Mouse (Mus musculus) heart, postnatal 36 days (tissue): ENCODE measurements at regions not wholly inside any gene's neighbourhood (a gene's known extent, or its start where the extent isn't known, plus 50 kb on each side); places are given as distances from the start of the nearest gene placed in this dataset.
A peak's percentile ranks its signal among the peaks of the same experiment; 100 is the strongest.

ENCODE experiments used
- DNase-seq, 2 experiments: peaks; one replicate each; pipeline ENCODE4 v3.0.0; 2021 to 2022
- intact Hi-C: fragments of 180-260 bp; cut with DNase I; formaldehyde crosslinking; loops from one replicate; pipeline ENCODE4 v1.15.1; 2025

DNA sequence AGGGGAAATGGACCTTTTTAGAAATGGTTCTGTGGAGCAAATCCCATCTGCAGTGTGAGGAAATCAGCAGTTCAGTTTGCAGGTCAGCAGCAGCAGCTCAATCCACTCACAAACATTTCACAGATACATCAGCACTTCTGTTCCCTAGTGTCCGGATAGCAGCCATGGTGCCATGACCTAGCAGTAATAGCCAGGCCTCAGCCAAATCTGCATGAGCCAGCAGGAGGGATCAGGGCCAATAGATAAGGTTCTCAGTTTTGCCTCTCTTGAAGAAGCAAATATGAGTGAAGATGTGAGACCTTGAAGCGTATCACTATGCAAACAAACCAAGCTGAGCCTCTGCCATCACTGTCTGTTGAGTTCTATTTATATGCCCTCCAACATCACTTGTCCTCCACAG, 380.7 kb upstream of the Chrm3 start:
- DNase-seq = peak; percentile 12 to 24
- intact Hi-C loops = no loop called here

DNA sequence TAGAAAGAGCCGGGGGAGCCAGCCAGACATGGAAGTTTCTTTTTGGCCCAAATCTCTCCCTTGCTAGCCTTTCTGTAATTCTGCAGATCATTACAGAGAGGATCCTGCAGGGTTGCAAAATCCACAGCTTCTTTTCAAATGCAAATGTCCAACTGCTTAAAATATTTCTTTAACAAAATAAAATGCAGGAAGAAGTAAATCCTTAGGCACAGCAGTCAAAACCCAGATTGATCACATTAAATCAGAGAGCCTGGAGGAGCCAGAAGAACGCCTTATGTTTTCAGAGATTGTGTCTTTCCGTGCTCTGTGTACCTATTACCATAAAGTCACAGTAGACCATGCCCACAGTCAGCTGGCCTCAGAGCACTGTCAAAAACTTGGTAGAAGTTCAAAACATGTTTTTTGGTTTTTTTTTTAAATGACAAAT, 365.1 kb upstream of the Chrm3 start:
- intact Hi-C loops = no loop called here
- DNase-seq = no peak

DNA sequence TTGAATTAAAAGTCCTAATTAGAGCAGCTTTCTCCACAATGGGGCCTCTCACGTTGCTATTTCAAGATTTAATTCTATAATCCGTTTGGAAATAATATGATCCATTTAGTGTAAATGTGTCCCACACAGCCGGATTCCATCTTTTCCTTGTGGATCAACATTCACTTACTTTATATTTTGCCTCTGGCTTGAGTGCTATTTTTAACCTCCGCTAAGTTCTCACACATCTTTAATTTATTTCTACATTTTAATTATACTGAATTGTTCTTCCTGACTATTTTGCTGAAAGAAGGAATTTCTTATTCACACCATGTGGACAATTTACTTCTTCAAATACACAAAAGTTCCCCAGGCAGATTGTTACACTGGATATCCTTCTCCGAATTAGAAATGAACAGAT, 364.7 kb upstream of the Chrm3 start:
- no peak for DNase-seq
- intact Hi-C loops = no loop called here

DNA sequence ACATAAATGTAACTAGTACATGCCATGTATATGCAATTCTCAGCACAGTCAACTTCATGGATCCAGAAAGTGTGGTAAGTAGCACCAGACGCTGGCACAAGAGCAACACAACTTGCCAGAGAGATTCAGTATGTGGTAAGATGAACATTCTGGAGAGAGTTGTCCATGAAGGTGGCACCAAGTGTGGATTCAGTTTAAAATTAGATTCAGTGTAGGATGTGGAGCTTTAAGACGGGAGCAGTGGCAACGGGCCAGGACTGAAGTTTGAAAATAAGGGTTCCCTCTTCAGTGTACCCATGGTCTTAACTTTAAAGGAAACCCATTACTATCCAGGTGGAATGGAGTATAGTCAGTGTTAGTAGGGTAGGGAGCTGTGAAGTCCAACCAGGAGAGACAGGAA, 360.0 kb upstream of the Chrm3 start:
- no peak for DNase-seq
- intact Hi-C loops = no loop called here

DNA sequence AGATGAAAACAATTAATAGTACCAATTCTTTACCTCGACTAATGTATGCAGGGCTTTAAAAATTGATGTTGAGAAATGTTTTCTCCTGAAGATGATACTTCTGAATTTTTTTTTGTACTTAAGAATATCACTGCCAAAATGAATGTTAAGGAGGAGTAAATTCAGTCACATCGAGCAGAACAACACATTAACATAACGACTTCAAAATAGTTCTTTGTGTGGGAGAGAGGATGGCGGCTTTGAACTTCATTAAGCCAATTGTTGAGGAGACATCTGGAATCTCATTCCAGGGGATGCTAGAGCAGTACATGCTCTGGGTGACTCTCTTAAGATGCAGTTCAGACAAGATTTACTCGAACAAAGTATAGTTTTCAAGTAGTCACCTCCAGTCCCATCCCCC, 350.8 kb upstream of the Chrm3 start:
- intact Hi-C loops = no loop called here
- DNase-seq = no peak

DNA sequence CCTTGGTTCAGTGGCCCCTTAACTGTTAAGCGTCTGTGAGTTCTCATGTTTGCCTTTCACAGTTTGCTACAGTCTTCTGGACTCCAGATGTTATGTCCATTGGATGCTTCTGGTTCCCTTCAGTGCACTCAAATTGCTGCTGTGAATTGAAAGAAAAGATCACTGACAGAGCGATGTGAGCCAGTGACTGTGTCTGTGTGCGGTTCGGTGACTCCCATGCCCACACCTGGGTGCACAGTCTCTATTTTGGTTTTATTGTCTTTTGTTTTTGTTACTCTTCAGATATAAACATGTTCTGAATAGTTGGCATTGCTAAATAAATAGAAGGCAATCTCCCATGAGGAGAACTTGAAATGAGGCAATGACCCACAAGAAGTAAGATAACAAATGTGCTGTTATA, 350.3 kb upstream of the Chrm3 start:
- intact Hi-C loops = no loop called here

DNA sequence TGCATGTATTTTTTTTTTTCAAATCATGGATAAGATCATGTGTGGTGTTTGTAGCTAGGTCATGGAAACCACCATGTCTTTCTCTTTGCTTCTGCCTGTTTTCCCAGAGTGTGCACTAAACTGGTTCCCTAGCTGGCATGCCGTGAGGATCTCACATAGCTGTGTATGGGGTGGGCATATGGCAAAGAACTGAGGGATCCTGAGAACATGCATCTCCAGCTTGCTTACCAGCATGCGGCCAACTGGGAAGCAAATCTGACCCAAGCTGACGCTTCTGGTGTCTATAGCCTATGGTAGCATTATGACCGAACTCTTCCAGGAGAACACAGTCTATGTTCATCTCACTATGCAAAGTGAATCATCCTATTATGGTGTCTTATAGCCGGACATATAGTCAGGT, 336.5 kb upstream of the Chrm3 start:
- DNase-seq = no peak
- intact Hi-C loops = no loop called here

More for the DNA sequence above, 350.3 kb upstream of the Chrm3 start:
- no peak for DNase-seq

DNA sequence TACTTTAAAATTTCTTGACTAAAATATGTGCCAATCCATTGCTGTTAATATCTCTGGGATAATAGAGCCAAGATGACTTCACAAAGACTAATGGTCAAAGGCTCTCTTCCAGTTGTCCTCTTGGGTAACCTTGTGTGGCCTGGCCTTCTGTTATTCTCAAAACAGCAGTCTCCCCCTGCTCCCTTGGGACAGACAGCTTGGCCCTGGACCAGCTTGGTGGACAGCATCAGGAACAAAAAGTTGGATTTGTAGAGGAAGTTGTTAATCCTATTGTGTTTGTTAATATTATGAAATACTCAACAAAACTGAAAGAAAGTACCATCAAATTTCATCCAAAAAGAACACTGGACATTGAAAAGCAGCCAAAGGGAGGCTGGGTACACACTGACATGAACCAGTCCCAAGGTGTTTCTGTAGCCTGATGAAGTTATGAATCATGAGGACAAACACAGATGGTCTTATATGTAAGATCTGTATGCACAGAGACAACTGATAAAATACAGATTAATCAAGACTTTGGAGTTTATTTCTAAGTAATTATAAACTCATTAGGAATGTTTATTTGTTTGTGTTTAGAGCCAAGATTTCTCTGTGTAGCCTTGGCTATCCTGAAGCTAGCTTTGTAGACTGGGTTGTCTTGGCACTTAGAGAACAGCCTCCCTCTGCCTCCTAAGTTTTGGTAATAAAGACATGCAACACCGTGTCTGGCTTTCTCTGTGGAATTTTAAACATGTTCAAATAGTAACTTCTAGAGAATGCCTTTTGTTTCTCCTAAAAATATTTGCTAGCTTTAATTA, 335.7 kb upstream of the Chrm3 start:
- peak; percentile 78 to 84 for DNase-seq
- intact Hi-C loops = no loop called here

DNA sequence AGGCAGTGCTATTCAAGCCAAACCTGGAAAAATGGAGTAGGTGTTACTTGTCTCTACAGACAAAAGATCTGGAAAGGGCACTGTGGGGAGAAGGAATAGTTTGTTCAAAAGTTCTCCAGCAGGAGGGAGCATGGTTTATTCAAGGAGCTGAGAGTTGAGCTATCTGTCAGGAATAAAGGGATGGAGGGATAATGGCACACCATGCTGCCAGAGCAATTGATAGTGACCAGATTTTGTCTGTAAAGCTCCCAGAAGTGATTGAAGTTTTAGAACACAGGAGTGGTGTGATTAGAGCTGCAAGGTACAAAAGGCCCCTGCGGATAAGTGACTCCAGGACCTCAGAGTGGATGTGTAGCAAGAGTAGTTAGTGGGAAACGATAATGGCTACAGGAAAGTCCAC, 330.7 kb upstream of the Chrm3 start:
- intact Hi-C loops = no loop called here
- no peak for DNase-seq

DNA sequence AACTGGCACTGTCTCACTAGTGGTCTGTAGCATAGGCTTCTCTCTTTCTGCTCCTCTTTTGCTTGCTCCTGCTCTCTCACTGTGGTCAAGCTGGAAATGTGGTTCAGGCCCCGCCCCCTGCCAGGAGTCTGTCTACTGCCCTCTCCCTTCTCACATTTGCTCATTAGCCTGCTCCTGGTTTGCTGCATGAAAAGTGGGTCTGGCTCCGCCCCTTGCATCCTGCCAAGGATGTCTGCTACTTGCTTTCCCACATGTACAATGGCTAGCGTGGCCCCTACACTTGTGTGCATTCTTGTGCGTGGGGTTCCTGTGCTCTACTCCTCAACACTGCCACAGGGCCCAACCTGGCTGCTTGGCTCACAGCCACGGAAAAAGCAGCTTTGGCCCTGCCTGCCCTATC, 326.7 kb upstream of the Chrm3 start:
- intact Hi-C loops = no loop called here
- no peak for DNase-seq

DNA sequence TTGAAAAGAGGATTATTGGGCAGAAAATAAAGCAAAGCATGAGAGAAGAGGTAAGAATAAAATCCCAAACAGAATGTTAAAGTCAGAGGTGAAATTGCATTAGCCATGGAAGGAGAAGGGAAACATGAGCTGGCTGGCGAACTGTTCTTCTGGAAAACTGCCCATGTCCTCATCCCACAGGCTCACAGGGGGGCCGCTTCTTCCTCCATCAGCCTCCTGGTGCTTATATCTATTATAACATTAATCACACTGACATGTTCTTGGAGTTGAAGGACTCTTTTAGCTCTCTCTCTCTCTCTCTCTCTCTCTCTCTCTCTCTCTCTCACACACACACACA, 293.4 kb upstream of the Chrm3 start:
- DNase-seq = peak; percentile 7 to 20
- intact Hi-C loops = no loop called here

DNA sequence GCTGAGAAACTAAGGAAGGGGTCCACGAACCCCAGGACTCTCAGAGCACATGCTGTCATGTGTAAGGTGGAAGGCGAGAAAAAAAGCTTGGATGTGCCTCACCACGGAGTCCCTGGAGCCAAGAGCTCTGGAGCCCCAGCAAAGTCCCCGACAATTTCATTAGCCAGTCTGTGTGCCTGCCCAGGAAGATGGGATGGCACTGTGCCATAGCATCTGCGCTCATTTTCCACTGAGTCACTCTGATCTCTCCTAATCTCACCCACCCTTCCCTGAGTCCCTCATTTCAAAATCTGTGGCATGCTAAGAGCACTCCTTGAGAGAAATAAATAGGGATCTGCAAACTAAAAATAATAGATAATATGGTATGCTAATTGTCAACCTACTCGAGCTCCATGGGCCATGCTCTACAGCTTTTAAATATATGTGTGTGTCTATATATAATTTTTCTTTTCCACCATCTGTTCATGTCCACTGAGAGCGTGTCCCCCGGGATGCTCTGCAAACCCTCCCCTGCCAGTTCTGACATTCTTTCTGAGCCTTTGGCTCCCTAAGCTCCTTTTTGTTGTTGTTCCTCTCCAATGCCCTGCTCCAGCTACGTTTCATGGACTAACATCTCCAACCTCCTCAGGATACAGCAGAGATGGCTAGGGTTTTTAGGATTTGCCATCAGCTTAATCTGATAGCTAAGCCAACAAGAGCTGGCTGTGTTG, 292.9 kb upstream of the Chrm3 start:
- intact Hi-C loops = no loop called here
- peak; percentile 32 to 34 for DNase-seq

DNA sequence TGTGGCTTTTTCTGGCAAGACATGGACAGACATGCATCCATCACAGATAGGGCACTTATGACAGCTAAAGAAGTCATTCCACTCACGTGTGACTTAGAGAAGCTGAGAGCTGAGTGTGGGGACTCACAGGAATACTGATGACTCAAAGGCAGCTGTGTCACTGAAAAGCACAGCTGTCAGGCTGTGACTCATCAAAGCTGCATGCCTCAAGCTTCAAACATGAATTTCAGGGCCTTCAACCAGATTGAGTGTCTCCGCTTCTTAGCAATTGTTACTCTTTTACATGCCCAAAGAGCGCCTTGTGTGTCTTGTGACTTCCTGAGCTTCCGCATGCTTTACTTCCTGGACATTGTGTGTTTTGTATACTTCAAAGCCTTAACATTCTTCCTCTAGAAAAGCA, 276.2 kb upstream of the Chrm3 start:
- intact Hi-C loops = no loop called here
- peak; percentile 0 to 2 for DNase-seq

DNA sequence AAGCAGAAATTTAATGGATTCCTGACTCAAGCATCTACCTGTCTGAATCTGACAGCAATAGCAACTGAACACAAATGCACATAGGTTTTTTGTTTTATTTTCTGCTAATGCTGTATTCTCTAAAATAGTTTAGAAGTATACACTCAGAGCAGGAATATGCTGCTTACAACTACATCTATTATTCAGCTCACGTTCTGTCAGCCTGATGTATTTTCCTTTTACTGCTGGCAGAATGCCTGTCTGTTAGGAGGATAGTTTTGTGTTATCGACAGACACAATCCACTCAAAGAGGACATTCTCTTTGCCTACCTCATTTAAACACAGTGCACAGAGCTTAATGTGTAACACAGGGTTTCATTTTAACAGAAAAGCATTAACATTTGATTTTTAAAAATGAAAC, 269.8 kb upstream of the Chrm3 start:
- DNase-seq = no peak
- intact Hi-C loops = no loop called here

DNA sequence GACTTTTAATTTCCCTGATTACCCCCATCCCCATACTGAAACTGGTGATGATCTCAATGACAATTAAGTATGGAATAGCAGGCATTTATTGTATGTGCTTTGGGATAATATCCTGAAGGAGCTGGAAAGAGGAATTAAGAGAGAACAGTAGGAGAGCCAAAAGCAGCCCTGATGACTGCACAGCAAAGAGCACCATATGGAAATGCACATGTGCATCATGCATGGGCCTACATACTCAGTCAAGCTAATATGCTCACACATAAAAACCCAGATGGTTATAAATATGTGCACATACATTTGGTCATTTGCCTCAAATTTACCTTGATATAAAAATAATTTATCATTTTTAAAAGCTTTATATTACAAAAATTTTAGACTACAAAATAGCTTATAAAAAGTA, 259.0 kb upstream of the Chrm3 start:
- intact Hi-C loops = no loop called here
- no peak for DNase-seq

DNA sequence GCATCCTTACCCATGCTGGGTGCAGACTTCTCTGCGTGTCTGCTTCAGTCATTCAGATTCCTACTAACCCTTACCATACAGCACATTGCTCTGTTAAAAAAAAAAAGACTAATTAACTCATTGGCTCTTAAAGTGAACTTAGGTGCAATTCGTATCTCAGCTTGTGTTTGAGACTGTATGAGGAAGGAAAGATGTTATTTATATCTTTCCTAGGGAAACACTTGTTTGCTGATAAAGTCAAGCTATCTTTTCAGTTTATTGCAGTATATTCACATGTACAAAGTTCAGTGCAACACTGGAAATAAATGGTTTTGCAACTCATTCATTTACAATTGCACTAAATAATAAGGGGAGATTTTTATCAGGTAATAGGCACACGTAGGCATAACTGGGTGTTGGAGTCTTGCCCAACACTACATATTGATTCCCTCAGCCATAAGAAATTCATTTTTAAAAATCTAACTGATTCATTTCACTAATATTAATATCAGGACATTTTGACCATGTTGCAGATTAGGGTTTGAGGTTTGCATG, 257.8 kb upstream of the Chrm3 start:
- intact Hi-C loops = no loop called here
- DNase-seq = no peak

DNA sequence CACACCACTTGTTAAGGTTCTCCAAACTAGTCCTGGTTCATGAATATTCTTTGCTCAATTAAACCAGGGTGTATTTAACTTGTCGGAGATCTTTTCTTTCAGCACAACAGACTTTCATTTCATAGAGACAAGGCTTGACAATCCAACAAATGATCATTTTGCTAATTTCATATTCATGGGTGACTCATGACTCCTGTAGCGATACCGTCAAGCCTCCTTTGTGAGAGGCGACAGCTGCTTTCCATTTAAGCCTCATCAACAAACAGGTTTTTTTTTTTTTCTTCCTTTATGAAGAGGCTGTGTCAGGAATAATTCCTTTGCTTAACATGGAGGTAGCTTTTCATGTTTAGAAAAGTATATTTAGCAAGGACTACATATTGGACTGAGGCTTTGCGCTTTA, 214.3 kb upstream of the Chrm3 start:
- DNase-seq = no peak
- intact Hi-C loops = no loop called here

DNA sequence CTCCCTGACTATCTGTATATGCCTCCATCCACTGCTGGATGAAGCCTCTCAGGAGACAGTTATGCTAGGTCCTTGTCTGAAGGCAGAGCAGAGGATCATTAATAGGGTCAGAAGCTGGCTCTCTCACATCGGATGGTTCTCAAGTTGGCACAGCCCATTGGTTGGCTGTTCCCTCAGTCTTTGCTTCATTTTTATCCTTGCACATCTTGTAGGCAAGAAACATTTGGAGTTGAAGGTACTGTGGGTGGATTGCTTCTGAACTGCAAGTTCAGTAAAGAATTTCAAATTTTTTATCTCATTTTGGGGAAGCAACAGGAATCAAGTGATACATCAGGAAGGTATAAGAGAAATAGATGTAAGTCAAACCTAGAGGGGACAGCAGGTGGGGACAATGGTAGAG, 206.2 kb upstream of the Chrm3 start:
- intact Hi-C loops = no loop called here
- no peak for DNase-seq

DNA sequence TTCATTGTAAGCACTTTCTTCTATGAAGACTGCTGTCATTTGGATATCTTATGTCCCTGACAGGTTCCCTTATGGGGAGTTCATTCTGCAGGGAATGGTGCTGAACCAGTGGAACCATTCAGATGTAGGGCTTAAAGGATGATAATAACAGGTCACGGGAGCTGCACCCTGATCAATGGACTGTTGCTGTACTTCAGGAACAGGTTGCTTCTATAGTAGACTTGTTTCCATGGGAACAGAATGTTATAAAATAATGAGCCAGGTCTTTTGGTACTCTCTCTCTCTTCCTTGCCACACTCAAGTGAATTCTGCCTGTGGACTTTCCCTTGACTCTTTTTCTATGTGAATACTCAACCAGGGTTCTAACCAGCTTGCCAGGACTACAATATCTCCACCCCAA, 196.9 kb upstream of the Chrm3 start:
- intact Hi-C loops = no loop called here
- DNase-seq = no peak

DNA sequence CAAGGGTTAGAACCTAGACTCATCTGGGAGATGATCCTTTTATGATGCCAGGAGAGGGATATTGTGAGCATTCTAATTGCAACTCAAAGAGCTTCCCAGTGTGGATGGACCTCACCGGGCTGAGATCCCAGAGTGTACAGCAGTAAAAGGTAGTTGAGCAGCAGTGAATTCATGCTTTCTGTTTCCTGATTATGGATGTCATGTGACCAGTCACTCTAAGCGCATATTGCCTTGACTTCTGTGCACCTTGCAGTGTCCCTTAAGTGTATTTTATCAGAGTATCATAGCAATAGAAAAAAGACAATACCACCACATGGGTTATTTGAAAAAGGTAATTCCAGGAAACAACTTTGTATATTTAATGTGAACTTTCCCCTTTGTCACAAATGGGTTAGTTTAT, 193.9 kb upstream of the Chrm3 start:
- intact Hi-C loops = no loop called here
- no peak for DNase-seq

DNA sequence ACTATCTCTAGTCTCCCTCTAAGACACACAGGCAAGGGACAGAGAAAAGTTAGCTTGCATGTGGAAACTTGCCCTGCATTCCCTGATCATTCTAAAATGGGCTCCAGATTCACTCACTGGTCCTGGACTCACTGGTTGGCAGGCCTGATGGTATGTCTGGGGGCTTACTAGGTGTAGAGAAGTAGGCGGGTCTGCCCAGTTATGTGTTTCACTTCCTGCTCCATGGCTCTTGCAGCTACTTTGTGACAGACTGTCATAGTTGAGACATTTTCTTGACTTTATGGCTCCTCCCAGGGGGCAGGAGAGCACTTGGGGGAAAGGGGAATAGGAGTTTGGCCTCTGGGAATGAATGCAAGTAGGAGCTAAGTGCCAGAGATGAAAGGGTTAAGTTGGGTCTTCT, 182.1 kb upstream of the Chrm3 start:
- intact Hi-C loops = no loop called here
- DNase-seq = no peak

DNA sequence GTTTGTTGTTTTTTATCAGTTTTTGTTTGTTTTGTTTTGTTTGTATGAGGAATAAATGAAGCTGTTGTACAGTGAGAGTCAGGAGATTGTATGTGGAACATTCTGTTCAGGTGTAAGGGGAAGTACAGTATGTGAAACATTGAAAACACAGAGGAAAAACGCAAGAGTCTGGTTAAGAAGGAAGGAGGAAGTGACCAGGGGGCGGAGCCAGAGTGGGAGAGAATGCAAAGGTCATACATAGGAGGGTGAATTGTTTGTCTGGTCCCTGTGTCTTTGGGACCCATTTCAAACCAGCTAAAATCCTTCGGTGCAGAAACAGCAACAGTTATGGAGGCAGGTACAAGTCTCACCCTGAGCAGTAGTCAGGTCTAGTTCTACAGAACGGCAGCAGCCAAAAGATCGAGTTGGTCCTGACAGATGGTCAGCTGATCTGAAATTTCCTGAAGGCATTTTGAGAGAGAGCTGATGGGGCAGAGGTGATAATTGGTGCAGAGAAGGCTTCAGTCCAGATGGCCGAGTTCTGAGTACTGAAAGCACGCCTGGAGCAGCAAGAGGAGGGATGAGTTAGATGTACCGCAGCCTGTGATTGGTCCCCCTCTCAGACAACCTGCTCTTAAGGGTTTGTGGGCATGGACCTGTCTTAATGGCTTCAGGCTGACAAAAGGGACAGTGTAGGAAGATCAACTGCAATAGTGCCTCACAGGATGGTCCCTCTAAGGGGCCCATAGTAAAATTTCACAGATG, 179.7 kb upstream of the Chrm3 start:
- intact Hi-C loops = no loop called here
- DNase-seq = no peak
